8 mouse cellular contexts compared by ENCODE assay signal in the genomic region with DNA sequence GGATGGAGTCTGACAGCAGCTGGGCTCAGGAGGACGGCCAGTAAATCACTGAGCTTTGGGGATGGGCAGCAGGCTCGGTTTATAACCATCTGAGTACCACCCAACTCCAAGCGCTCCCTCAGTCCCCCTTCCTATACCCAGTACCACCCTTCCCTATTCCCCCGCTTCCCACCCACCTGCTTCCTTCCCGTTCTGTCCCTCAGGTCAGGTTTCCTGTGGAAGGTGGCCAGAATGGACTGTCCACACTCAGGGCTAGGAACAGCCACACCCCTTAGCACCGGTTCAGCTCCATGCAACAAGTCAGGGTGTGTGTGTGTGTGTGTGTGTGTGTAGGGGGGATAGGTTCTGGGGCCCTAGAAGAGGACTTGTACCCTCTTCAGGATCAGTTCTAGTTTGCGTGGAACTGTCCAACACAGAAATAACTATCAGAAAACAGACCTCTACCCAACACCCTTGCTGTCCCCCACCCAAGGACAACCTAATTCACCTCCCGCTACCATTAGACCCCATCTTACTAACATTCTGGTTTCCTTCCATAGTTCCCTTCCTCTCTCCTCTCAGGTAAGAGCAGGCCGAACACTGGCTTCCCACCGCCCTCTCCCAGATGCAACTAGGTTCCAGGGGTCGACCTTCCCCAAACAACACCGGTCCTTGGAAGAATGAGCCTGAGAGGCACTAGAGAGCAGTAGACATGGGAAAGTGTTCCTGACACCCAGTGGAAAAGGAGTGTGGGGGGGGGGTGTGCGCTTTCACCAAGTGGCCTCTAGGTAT. TPM values are rescaled to one million over a fixed set of nuclear protein-coding genes. Genes with fewer than 3 reads are reported as not detected.
A peak's percentile ranks its signal among the peaks of the same experiment; 100 is the strongest.
DNase-seq lines count a peak whose midpoint lies in the region; ATAC-seq and TF ChIP-seq lines count a peak whose summit lies in the region.

No protein-coding gene starts in this region.

- ATAC-seq in heart, embryonic 16.5 days (replicated peaks; ENCODE audit: extremely low read depth, insufficient read depth, low FRiP score), result peak; percentile 2; the same call in 1 of the 2 replicates
- no peak for ATAC-seq in limb, embryonic 12.5 days (ENCODE audit: insufficient number of reproducible peaks, insufficient read depth, low FRiP score, low TSS enrichment, low read depth)

- peaks cover 18% of the 10 kb centered on the region for H3K4me1 ChIP-seq in bone marrow macrophage, adult 2 months (ENCODE audit: control insufficient read depth, insufficient read depth, low read length)
- peaks cover 9% of the 10 kb centered on the region for H3K4me1 ChIP-seq in heart, embryonic 16.5 days (ENCODE audit: control insufficient read depth, insufficient read depth, low read length)
- peaks cover 25% of the 10 kb centered on the region for H3K4me1 ChIP-seq in limb, embryonic 12.5 days (replicated peaks)
- H3K4me1 ChIP-seq in small intestine, adult 2 months (ENCODE audit: control insufficient read depth, insufficient read depth, insufficient read length, low read length), result peaks cover 4% of the 10 kb centered on the region

- TF ChIP-seq POLR2A in bone marrow macrophage, adult 2 months (IDR thresholded peaks at IDR 0.05; ENCODE audit: borderline replicate concordance, low read depth, low read length), result no peak
- no peak for TF ChIP-seq POLR2A in small intestine, adult 2 months (IDR thresholded peaks at IDR 0.05; ENCODE audit: low read depth, low read length)

- no peak overlapping the region for H3K27ac ChIP-seq in bone marrow macrophage, adult 2 months (ENCODE audit: insufficient read depth, low read depth, low read length)
- H3K27ac ChIP-seq in heart, embryonic 16.5 days (ENCODE audit: low read length), result no peak overlapping the region
- peak overlapping the region; percentile 67 for H3K27ac ChIP-seq in limb, embryonic 12.5 days
- H3K27ac ChIP-seq in small intestine, adult 2 months (ENCODE audit: insufficient read depth, low read depth, low read length), result no peak overlapping the region

- peak; percentile 35 for DNase-seq in adrenal gland, postnatal 14 days
- no peak for DNase-seq in adrenal gland, postnatal 25 days
- no peak for DNase-seq in urinary bladder, postnatal 25 days (ENCODE audit: low spot score)
- DNase-seq in thymus, postnatal 4 days, result no peak

- no peak for TF ChIP-seq CTCF in bone marrow macrophage, adult 2 months (IDR thresholded peaks at IDR 0.05; ENCODE audit: low read depth, low read length)
- no peak for TF ChIP-seq CTCF in small intestine, adult 2 months (IDR thresholded peaks at IDR 0.05; ENCODE audit: extremely low read depth, insufficient read length, insufficient replicate concordance, low read depth, low read length)

- no peaks in the 10 kb centered on the region for H3K36me3 ChIP-seq in heart, embryonic 16.5 days (ENCODE audit: control insufficient read depth, insufficient read depth)
- peaks cover 11% of the 10 kb centered on the region for H3K36me3 ChIP-seq in limb, embryonic 12.5 days
- no peaks in the 10 kb centered on the region for H3K36me3 ChIP-seq in small intestine, adult 2 months (ENCODE audit: control insufficient read depth, insufficient read depth, low read length)

- peak overlapping the region; percentile 87 for H3K9ac ChIP-seq in heart, embryonic 16.5 days (ENCODE audit: low read length)
- H3K9ac ChIP-seq in limb, embryonic 12.5 days (replicated peaks), result peak overlapping the region; percentile 88

- H3K27me3 ChIP-seq in heart, embryonic 16.5 days (ENCODE audit: control insufficient read depth, insufficient read depth, low read length), result peaks cover 3% of the 10 kb centered on the region; the same call in 1 of the 2 replicates
- H3K27me3 ChIP-seq in limb, embryonic 12.5 days, result peaks cover 23% of the 10 kb centered on the region; the same call in 1 of the 2 replicates
- H3K27me3 ChIP-seq in small intestine, adult 2 months (ENCODE audit: control insufficient read depth, insufficient read depth, low read length), result no peaks in the 10 kb centered on the region

- H3K9me3 ChIP-seq in heart, embryonic 16.5 days (replicated peaks; ENCODE audit: control insufficient read depth, low read length), result no peaks in the 10 kb centered on the region
- H3K9me3 ChIP-seq in limb, embryonic 12.5 days, result no peaks in the 10 kb centered on the region

- WGBS in heart, embryonic 16.5 days, result 39% methylated on average over 13 of the region's 13 CpGs
- WGBS in limb, embryonic 12.5 days, result 28% methylated on average over 13 of the region's 13 CpGs
- WGBS in small intestine, adult 2 months, result 62% methylated on average over 13 of the region's 13 CpGs

- H3K4me2 ChIP-seq in heart, embryonic 16.5 days (ENCODE audit: low read depth, low read length), result peak overlapping the region; percentile 95
- peak overlapping the region; percentile 76 for H3K4me2 ChIP-seq in limb, embryonic 12.5 days

- peak overlapping the region; percentile 65 for H3K4me3 ChIP-seq in bone marrow macrophage, adult 2 months (ENCODE audit: insufficient read depth, low read length)
- peak overlapping the region; percentile 78 for H3K4me3 ChIP-seq in heart, embryonic 16.5 days (ENCODE audit: low read length)
- H3K4me3 ChIP-seq in limb, embryonic 12.5 days (replicated peaks), result peak overlapping the region; percentile 82
- H3K4me3 ChIP-seq in small intestine, adult 2 months (ENCODE audit: low read depth, low read length), result peak overlapping the region; percentile 86

RNA-seq across cellular contexts. Expression of gene Gm21981, which starts 0.4 kb away (rescaled TPM):
- total RNA-seq in adrenal gland, postnatal 14 days (2021), result 0.90 and 1.4 TPM in 2 replicates
- total RNA-seq in adrenal gland, postnatal 25 days (2021), result 0.91 TPM in 1 of 2 replicates, not detected in the other
- 0.58 and 0.97 TPM in 2 replicates for polyA plus RNA-seq in bone marrow macrophage, adult 2 months (2012; ENCODE audit: insufficient read depth, insufficient read length, missing spikeins)
- polyA plus RNA-seq in heart, embryonic 16.5 days (2015; fragmentation: Nextera tagmentation; extraction: Ambion mirVana), result 0.24 and 0.39 TPM in 2 replicates
- polyA plus RNA-seq in limb, embryonic 12.5 days (2016; fragmentation: Nextera tagmentation; extraction: Ambion mirVana), result 0.42 and 0.54 TPM in 2 replicates
- 0.20 and 0.39 TPM in 2 replicates for polyA plus RNA-seq in small intestine, adult 2 months (2012; rRNA removed)

RNA-seq across cellular contexts. Expression of gene Prickle4, which starts 0.7 kb away (rescaled TPM):
- 4.5 and 4.8 TPM in 2 replicates for total RNA-seq in adrenal gland, postnatal 14 days (2021)
- 1.7 and 4.3 TPM in 2 replicates for total RNA-seq in adrenal gland, postnatal 25 days (2021)
- 2.9 and 3.2 TPM in 2 replicates for polyA plus RNA-seq in bone marrow macrophage, adult 2 months (2012; ENCODE audit: insufficient read depth, insufficient read length, missing spikeins)
- 0.72 and 0.84 TPM in 2 replicates for polyA plus RNA-seq in heart, embryonic 16.5 days (2015; fragmentation: Nextera tagmentation; extraction: Ambion mirVana)
- polyA plus RNA-seq in limb, embryonic 12.5 days (2016; fragmentation: Nextera tagmentation; extraction: Ambion mirVana), result 1.6 TPM in 1 of 2 replicates, not detected in the other
- polyA plus RNA-seq in small intestine, adult 2 months (2012; rRNA removed), result 0.89 and 1.4 TPM in 2 replicates

RNA-seq across cellular contexts. Expression of gene Frs3, which starts 5.0 kb away (rescaled TPM):
- 3.8 and 4.8 TPM in 2 replicates for total RNA-seq in adrenal gland, postnatal 14 days (2021)
- total RNA-seq in adrenal gland, postnatal 25 days (2021), result 4.3 and 8.0 TPM in 2 replicates
- polyA plus RNA-seq in bone marrow macrophage, adult 2 months (2012; ENCODE audit: insufficient read depth, insufficient read length, missing spikeins), result 3.1 and 8.4 TPM in 2 replicates
- polyA plus RNA-seq in heart, embryonic 16.5 days (2015; fragmentation: Nextera tagmentation; extraction: Ambion mirVana), result 3.9 and 5.1 TPM in 2 replicates
- 8.9 TPM in 2 replicates for polyA plus RNA-seq in limb, embryonic 12.5 days (2016; fragmentation: Nextera tagmentation; extraction: Ambion mirVana)
- 7.1 and 13.1 TPM in 2 replicates for polyA plus RNA-seq in small intestine, adult 2 months (2012; rRNA removed)

RNA-seq across cellular contexts. Expression of gene Tomm6, which starts 5.7 kb away (rescaled TPM):
- total RNA-seq in adrenal gland, postnatal 14 days (2021), result 196 and 198 TPM in 2 replicates
- total RNA-seq in adrenal gland, postnatal 25 days (2021), result 213 and 228 TPM in 2 replicates
- polyA plus RNA-seq in bone marrow macrophage, adult 2 months (2012; ENCODE audit: insufficient read depth, insufficient read length, missing spikeins), result 220 TPM in 2 replicates
- polyA plus RNA-seq in heart, embryonic 16.5 days (2015; fragmentation: Nextera tagmentation; extraction: Ambion mirVana), result 274 and 295 TPM in 2 replicates
- polyA plus RNA-seq in limb, embryonic 12.5 days (2016; fragmentation: Nextera tagmentation; extraction: Ambion mirVana), result 394 and 437 TPM in 2 replicates
- polyA plus RNA-seq in small intestine, adult 2 months (2012; rRNA removed), result 41.1 and 59.0 TPM in 2 replicates

RNA-seq across cellular contexts. Expression of gene Pgc, which starts 32.8 kb away (rescaled TPM):
- total RNA-seq in adrenal gland, postnatal 14 days (2021), result not detected in 2 replicates
- not detected in 2 replicates for total RNA-seq in adrenal gland, postnatal 25 days (2021)
- not detected in 2 replicates for polyA plus RNA-seq in bone marrow macrophage, adult 2 months (2012; ENCODE audit: insufficient read depth, insufficient read length, missing spikeins)
- polyA plus RNA-seq in heart, embryonic 16.5 days (2015; fragmentation: Nextera tagmentation; extraction: Ambion mirVana), result 0.56 and 1.7 TPM in 2 replicates
- polyA plus RNA-seq in limb, embryonic 12.5 days (2016; fragmentation: Nextera tagmentation; extraction: Ambion mirVana), result not detected in 2 replicates
- polyA plus RNA-seq in small intestine, adult 2 months (2012; rRNA removed), result 12.3 and 443 TPM in 2 replicates
